18 mouse cellular contexts compared by ENCODE assay signal in the genomic region with DNA sequence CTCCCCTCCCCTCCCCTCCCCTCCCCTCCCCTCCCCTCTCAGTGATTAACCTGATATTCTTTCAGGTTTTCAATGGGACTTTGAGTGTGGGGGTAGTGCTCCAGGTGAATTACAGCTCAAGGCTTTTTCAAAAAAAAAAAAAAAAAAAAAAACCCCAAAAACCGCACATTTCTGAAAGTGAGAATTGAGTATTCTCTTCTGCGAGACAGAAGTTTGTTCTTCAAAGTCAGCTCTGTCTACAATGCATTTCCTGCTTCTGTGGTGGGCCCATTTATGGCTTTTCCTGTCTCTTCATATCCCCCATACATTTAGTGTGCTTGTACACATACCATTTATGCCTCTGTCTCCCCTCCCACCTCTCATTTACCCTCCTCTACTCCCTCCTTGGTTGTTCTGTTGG.
"Had no signal": no experiment of that assay in that cellular context is flagged by ENCODE, and none has a peak within 500 bp of the region (broad histone marks: within the 10 kb centered on the region; RNA-seq: fewer than 3 reads in every experiment).

No protein-coding gene starts in this region.

- H3K4me1 ChIP-seq: liver, embryonic 13.5 days; liver, embryonic 15.5 days; lung, embryonic 15.5 days; midbrain, embryonic 12.5 days; neural tube, embryonic 13.5 days; neural tube, embryonic 15.5 days had no signal

- H3K27me3 ChIP-seq: liver, embryonic 13.5 days; liver, embryonic 15.5 days; lung, embryonic 15.5 days; midbrain, embryonic 12.5 days; neural tube, embryonic 13.5 days; neural tube, embryonic 15.5 days had no signal

- DNase-seq: liver, embryonic 13.5 days; liver, postnatal 0 days; lung, adult 2 months; lung, postnatal 14 days; lung, postnatal 36 days; midbrain, embryonic 14.5 days; right cerebral cortex, adult 18-20 months; right cerebral cortex, postnatal 25 days; right cerebral cortex, postnatal 4 days; spleen, adult 18-20 months had no signal

- ATAC-seq: liver, postnatal 0 days; lung, postnatal 0 days had no signal

- H3K4me3 ChIP-seq: liver, embryonic 13.5 days; liver, embryonic 15.5 days; lung, embryonic 15.5 days; megakaryocyte, embryonic 14.5 days; midbrain, embryonic 12.5 days; neural tube, embryonic 13.5 days; neural tube, embryonic 15.5 days had no signal

- H3K27ac ChIP-seq: liver, embryonic 13.5 days; liver, embryonic 15.5 days; lung, embryonic 15.5 days; macrophage; midbrain, embryonic 12.5 days; neural tube, embryonic 13.5 days; neural tube, embryonic 15.5 days had no signal

- H3K36me3 ChIP-seq: liver, embryonic 13.5 days; liver, embryonic 15.5 days; lung, embryonic 15.5 days; midbrain, embryonic 12.5 days; neural tube, embryonic 13.5 days; neural tube, embryonic 15.5 days had no signal
